Mouse (Mus musculus): ENCODE measurements around the gene Lyve1. TPM values are rescaled to one million over a fixed set of nuclear protein-coding genes. Genes with fewer than 3 reads are reported as not detected.

Lyve1 gene
- polyA plus RNA-seq, 1 experiment from 2014 or later: 1.2 TPM

DNA sequence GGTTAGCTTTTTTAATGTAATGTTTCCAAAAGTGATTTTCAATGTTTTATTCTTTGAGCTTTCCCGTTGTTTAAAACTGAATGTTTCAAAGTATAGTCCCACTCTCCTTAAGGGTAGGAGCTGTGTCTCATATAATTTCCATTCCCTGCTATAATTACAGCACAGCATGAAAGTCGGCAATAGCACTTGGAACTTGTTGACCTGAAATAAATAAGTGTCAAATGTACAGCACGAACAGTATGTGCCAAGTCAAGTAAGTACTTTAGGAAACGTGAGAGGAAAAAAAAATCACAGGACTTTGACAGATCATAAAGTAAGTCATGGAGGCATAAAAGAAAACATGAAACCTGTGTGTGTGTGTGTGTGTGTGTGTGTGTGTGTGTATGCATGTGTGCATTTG lies 41.0 kb downstream of the Lyve1 start:
- H3K27ac ChIP-seq: peak overlapping the region; percentile 37
- no peaks in the 10 kb centered on the region for H3K9me3 ChIP-seq
- WGBS: 56% methylated on average over 4 of the region's 4 CpGs
- H3K27me3 ChIP-seq: no peaks in the 10 kb centered on the region
- no peak overlapping the region for H3K9ac ChIP-seq
- H3K4me3 ChIP-seq: no peak overlapping the region
- peaks cover 7% of the 10 kb centered on the region for H3K4me1 ChIP-seq
- no peaks in the 10 kb centered on the region for H3K36me3 ChIP-seq
- no peak for ATAC-seq (ENCODE audit: insufficient number of reproducible peaks, insufficient read depth, low FRiP score, low TSS enrichment)
- H3K4me2 ChIP-seq (replicated peaks): no peak overlapping the region

DNA sequence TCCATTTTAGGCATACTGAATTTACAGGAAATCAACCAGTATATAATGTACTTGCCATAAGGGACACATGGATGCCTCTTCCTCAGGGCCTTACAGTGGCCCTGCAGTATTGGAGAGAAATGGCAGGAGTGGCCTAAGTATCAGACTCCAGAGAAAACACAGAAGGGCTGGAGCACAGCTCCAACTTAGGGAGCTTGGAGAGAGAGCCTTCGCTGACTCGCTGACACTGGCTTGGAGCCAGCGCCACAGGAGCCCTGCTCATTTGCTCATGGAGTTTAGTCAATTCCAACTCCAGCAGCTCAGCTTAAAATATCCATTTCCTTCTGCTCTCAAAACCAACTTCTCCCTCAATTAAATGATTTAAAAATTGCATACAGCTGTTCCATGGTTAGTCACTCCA lies 41.4 kb downstream of the Lyve1 start:
- WGBS: 32% methylated on average over 3 of the region's 3 CpGs
- H3K4me1 ChIP-seq: peaks cover 7% of the 10 kb centered on the region
- H3K27ac ChIP-seq: peak overlapping the region; percentile 37; the same call in 1 of the 2 replicates
- no peak overlapping the region for H3K4me2 ChIP-seq (replicated peaks)
- ATAC-seq (ENCODE audit: insufficient number of reproducible peaks, insufficient read depth, low FRiP score, low TSS enrichment): 0 out of 2 replicates have a peak, but pooled peaks have one; percentile 56
- no peaks in the 10 kb centered on the region for H3K9me3 ChIP-seq
- no peaks in the 10 kb centered on the region for H3K27me3 ChIP-seq
- H3K9ac ChIP-seq: no peak overlapping the region
- no peaks in the 10 kb centered on the region for H3K36me3 ChIP-seq
- no peak overlapping the region for H3K4me3 ChIP-seq

DNA sequence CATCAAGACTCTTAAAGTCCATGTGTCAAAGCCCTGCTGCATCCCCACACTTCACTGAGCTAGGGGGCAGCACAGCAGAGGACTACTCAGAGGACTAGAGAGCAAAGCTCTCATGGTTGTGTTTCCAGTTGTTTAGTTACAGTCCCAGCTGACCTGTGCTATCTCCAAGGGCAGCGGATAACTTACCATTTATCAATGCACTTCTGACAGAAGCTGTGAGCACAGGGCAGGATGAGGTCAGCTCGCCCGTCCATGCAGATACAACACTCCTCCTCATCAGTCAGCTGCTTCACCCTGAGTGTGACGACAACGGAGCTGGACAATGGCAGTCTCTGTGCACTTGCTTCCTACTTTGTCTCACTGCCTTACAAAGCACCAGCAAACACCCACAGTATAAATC lies 42.0 kb downstream of the Lyve1 start:
- H3K4me2 ChIP-seq (replicated peaks): no peak overlapping the region
- no peak overlapping the region for H3K4me3 ChIP-seq
- H3K27me3 ChIP-seq: no peaks in the 10 kb centered on the region
- no peaks in the 10 kb centered on the region for H3K9me3 ChIP-seq
- no peak overlapping the region for H3K27ac ChIP-seq
- peak; percentile 60; the same call in 1 of the 2 replicates for ATAC-seq (ENCODE audit: insufficient number of reproducible peaks, insufficient read depth, low FRiP score, low TSS enrichment)
- peaks cover 7% of the 10 kb centered on the region for H3K4me1 ChIP-seq
- H3K9ac ChIP-seq: no peak overlapping the region
- 57% methylated on average over 5 of the region's 5 CpGs for WGBS
- H3K36me3 ChIP-seq: no peaks in the 10 kb centered on the region

DNA sequence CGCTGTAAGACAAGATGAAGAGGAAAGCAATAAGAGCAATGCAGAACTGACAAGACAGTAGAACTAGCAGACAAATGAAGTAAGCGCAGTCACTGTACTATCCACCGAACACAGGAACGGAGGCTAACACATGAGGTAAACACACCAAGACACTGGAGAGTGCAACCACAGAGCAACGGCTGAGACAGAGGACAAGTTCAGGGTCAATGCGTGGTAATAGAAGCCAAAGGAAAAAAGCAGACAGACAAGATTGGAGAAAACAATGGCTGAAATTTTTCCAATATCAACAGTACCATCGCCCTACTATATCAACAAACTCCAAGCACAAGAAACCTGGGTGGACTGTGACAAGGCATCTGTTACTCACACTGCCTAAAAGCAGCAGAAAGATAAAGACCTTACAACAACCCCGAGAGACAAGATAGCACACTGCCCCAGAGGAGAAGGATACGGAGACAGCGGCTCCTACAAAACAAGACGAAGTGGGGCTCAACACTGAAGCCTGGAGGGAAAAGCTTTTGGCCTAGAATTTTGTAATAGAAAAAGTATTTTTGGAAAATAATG lies 44.2 kb downstream of the Lyve1 start:
- Histone ChIP-seq H3K9ac (no peak overlapping the region), H3K4me1 (peaks cover 7% of the 10 kb centered on the region), H3K27ac (no peak overlapping the region), H3K36me3 (no peaks in the 10 kb centered on the region), H3K27me3 (no peaks in the 10 kb centered on the region), H3K4me2 (replicated peaks) (no peak overlapping the region), H3K9me3 (no peaks in the 10 kb centered on the region), H3K4me3 (no peak overlapping the region)
- ATAC-seq (ENCODE audit: insufficient number of reproducible peaks, insufficient read depth, low FRiP score, low TSS enrichment): no peak
- WGBS: 89% methylated on average over 11 of the region's 11 CpGs

DNA sequence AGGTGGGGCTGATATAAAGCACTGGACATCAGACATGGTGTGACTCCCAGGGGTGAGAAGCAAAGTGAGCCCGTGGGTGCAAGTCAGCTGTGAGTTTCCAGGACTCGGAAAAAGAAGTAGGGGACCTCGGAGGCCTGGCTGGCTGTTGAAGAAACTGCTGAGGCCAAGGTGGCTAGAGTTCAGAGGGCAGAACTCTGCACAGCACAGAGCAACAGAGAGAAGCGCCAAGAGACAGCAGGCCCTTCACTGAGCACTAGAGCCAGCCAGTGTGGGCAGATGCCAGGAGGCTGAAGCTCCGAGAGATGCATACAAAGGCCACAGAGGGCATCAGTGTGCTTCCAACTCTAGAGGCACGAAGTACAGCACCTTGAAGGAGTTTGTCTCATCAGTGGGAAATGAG lies 44.8 kb downstream of the Lyve1 start:
- 86% methylated on average over 6 of the region's 6 CpGs for WGBS
- Histone ChIP-seq H3K27me3 (no peaks in the 10 kb centered on the region), H3K9ac (no peak overlapping the region), H3K36me3 (no peaks in the 10 kb centered on the region), H3K9me3 (no peaks in the 10 kb centered on the region), H3K27ac (no peak overlapping the region), H3K4me3 (no peak overlapping the region), H3K4me2 (replicated peaks) (no peak overlapping the region), H3K4me1 (peaks cover 7% of the 10 kb centered on the region)
- no peak for ATAC-seq (ENCODE audit: insufficient number of reproducible peaks, insufficient read depth, low FRiP score, low TSS enrichment)

DNA sequence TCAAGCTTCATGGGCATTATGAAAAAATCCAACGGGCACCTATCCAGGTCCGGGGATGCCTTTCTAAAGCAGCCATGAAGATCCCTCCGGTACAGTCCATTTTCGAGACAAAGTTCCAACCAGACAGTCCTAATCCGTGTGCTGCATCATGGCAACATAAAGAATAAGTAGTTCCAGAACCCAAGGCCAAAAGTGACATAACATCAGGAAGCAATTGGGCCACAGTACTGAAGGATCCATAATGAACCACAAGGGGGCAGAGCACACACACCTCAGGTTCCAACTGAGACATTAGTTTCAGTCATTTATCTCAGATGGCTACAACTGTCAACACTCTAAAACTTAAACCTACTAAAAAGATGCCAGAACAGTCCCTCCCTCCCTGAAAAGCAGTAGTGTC lies 47.0 kb downstream of the Lyve1 start:
- WGBS: 41% methylated on average over 5 of the region's 5 CpGs
- ATAC-seq (ENCODE audit: insufficient number of reproducible peaks, insufficient read depth, low FRiP score, low TSS enrichment): no peak
- H3K27ac ChIP-seq: no peak overlapping the region
- H3K4me2 ChIP-seq (replicated peaks): no peak overlapping the region
- H3K36me3 ChIP-seq: peaks cover 5% of the 10 kb centered on the region; the same call in 1 of the 2 replicates
- H3K4me1 ChIP-seq: peaks cover 1% of the 10 kb centered on the region
- no peaks in the 10 kb centered on the region for H3K27me3 ChIP-seq
- H3K9ac ChIP-seq: no peak overlapping the region
- no peaks in the 10 kb centered on the region for H3K9me3 ChIP-seq
- H3K4me3 ChIP-seq: no peak overlapping the region

DNA sequence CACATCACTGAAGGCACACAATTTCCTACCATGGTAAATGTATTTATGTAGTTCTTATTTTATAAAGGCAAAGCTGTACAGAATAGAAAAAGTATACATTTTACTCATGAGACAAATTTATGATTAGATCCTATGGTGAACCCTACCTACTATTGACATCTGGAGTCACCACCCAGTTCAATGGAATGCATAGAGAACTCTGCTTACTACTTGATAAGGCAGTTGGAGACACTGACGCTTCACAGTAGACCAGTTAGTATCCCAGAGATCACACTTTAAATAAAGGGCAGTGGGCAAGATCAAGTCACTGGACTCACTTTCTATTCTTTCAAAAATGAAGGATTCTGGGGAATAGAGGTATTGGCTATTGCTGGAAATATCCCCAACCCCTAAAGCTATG lies 49.1 kb downstream of the Lyve1 start:
- Histone ChIP-seq H3K4me3 (no peak overlapping the region), H3K4me2 (replicated peaks) (no peak overlapping the region), H3K9ac (no peak overlapping the region), H3K27ac (no peak overlapping the region), H3K27me3 (no peaks in the 10 kb centered on the region), H3K4me1 (0 out of 2 replicates have a peak, but pooled peaks cover 5% of the 10 kb centered on the region), H3K9me3 (no peaks in the 10 kb centered on the region), H3K36me3 (peaks cover 5% of the 10 kb centered on the region; the same call in 1 of the 2 replicates)
- no peak for ATAC-seq (ENCODE audit: insufficient number of reproducible peaks, insufficient read depth, low FRiP score, low TSS enrichment)
- WGBS: 86% methylated on average over 1 of the region's 1 CpGs

DNA sequence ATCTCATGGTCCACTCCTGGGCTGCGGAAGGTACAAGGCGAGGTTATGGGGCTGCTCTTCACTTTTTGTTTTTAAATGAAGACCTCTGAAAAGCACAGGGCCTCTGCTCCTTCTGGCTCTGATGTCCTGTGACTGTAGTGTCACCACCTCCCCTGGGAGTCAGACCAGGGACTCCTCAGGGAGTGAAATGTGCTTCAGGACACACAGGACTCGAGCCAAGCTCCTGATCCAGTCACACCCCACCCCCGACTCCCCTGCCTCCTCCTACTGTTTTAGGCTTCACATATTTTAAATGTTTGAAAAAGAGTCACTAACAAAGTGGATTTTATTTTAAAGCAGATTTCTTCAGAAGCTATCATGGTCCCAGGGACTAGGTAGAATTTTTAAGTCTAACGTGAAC lies 51.5 kb downstream of the Lyve1 start:
- Histone ChIP-seq H3K27ac (no peak overlapping the region), H3K4me1 (0 out of 2 replicates have a peak, but pooled peaks cover 5% of the 10 kb centered on the region), H3K9ac (no peak overlapping the region), H3K27me3 (no peaks in the 10 kb centered on the region), H3K36me3 (peaks cover 5% of the 10 kb centered on the region; the same call in 1 of the 2 replicates), H3K9me3 (no peaks in the 10 kb centered on the region), H3K4me2 (replicated peaks) (no peak overlapping the region), H3K4me3 (no peak overlapping the region)
- 79% methylated on average over 5 of the region's 5 CpGs for WGBS
- no peak for ATAC-seq (ENCODE audit: insufficient number of reproducible peaks, insufficient read depth, low FRiP score, low TSS enrichment)

DNA sequence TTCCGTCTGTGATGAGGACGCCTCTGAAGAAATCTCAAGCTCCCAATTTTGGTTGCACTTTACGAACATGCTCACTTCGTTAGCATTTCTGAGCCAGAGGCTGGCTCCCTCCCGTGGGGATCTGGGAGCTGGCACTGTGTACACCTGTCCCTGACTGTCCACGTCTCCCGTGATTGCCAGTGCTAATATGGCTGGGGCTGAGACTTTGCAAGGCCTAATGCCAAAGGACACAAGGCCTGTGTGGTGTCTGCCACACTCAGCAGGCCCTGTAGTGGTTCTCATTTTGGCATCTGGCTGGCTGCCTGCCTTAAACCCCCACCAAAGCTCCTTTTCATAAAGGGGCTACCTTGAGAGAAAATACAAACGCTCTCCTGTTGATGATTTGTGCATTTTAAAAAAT lies 52.0 kb downstream of the Lyve1 start:
- Histone ChIP-seq H3K27ac (no peak overlapping the region), H3K4me3 (no peak overlapping the region), H3K4me2 (replicated peaks) (no peak overlapping the region), H3K9ac (no peak overlapping the region), H3K36me3 (peaks cover 5% of the 10 kb centered on the region; the same call in 1 of the 2 replicates), H3K4me1 (0 out of 2 replicates have a peak, but pooled peaks cover 5% of the 10 kb centered on the region), H3K27me3 (no peaks in the 10 kb centered on the region), H3K9me3 (no peaks in the 10 kb centered on the region)
- 82% methylated on average over 8 of the region's 8 CpGs for WGBS
- no peak for ATAC-seq (ENCODE audit: insufficient number of reproducible peaks, insufficient read depth, low FRiP score, low TSS enrichment)

DNA sequence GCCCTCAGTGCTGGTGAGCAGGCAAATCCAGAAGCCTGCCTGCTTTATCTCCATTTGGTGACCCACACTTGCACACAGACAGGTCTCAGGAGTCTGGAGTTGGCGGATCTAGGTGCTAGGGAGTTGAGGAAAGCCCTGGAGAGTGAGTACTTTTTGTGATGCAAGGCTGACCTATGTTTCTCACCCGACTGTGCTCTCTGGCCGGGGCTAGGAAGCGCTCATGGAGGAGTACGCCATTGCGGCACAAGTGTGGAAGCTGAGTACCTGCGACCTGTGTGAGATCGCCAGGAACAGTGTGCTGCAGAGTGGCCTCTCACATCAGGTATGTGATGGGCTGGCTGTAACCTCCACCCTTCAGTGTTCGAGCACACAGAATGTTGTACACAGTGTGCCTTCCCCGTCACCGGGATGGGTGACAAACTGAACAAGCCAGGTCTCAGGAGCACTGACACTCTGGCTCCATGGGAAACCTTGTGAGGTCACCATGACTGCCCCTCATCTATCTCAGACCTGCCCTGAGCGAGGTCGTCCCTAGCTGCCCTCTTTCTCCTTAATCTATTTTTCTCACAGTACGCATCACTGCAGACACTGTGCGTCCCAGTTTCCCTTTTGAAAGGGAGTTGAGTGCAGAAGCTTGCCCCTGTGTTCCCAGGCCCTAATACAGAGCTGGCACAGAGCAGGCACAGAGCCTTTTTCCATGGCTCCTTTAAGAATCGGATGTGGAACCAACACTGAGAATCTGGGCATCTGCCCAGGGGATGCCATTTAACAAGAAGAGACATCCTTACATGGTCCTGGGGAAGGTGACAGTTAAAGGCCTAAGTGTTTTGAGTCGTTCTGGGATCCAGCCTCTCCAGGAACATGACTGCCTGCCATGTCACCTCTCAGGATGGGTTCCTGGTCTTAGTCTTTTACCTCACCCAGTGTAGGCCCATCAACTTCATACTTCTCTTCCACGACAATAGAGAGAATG lies 53.2 kb downstream of the Lyve1 start:
- Histone ChIP-seq H3K27ac (peak overlapping the region; percentile 62; the same call in 1 of the 2 replicates), H3K27me3 (no peaks in the 10 kb centered on the region), H3K4me2 (replicated peaks) (no peak overlapping the region), H3K36me3 (peaks cover 5% of the 10 kb centered on the region; the same call in 1 of the 2 replicates), H3K4me3 (no peak overlapping the region), H3K9ac (no peak overlapping the region), H3K9me3 (no peaks in the 10 kb centered on the region), H3K4me1 (0 out of 2 replicates have a peak, but pooled peaks cover 5% of the 10 kb centered on the region)
- no peak for ATAC-seq (ENCODE audit: insufficient number of reproducible peaks, insufficient read depth, low FRiP score, low TSS enrichment)
- WGBS: 84% methylated on average over 18 of the region's 18 CpGs

DNA sequence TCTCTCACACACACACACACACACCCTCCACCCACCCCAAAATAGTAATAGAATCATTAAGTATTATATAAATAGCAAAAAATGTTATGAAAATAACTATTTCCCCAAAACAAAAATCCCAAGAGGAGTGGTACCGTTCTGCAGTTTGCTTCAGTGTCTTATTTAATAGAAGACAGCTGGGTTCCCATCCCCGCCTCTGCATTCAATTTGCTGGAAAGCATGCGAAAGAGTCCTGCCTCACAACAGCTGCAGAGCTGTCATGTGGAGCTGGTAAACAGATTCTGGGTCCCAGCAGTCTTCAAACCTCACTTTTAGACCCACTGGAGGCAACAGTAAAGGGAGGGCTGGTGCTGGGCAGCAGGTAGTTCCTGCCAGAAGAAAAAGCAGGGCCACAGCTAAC lies 54.1 kb downstream of the Lyve1 start:
- WGBS: 22% methylated on average over 3 of the region's 3 CpGs
- Histone ChIP-seq H3K36me3 (peaks cover 5% of the 10 kb centered on the region; the same call in 1 of the 2 replicates), H3K27ac (peak overlapping the region; percentile 62), H3K27me3 (no peaks in the 10 kb centered on the region), H3K4me1 (0 out of 2 replicates have a peak, but pooled peaks cover 5% of the 10 kb centered on the region), H3K4me3 (no peak overlapping the region), H3K4me2 (replicated peaks) (no peak overlapping the region), H3K9ac (no peak overlapping the region), H3K9me3 (no peaks in the 10 kb centered on the region)
- no peak; the same call in 1 of the 2 replicates for ATAC-seq (ENCODE audit: insufficient number of reproducible peaks, insufficient read depth, low FRiP score, low TSS enrichment)

Data from embryonic facial prominence, embryonic 12.5 days (tissue).